Mouse (Mus musculus): ENCODE measurements around the gene Csmd2.

Csmd2 gene

GRCm38 (mm10) chr4:128615761-128616160 is 628.1 kb downstream of the Csmd2 start:
- DNase-seq (ENCODE audit: low spot score in 2 of 2), result no peak
